Mouse (Mus musculus): ENCODE measurements at regions not wholly inside any gene's neighbourhood (a gene's known extent, or its start where the extent isn't known, plus 50 kb on each side); places are given as distances from the start of the nearest gene placed in this dataset.

DNA sequence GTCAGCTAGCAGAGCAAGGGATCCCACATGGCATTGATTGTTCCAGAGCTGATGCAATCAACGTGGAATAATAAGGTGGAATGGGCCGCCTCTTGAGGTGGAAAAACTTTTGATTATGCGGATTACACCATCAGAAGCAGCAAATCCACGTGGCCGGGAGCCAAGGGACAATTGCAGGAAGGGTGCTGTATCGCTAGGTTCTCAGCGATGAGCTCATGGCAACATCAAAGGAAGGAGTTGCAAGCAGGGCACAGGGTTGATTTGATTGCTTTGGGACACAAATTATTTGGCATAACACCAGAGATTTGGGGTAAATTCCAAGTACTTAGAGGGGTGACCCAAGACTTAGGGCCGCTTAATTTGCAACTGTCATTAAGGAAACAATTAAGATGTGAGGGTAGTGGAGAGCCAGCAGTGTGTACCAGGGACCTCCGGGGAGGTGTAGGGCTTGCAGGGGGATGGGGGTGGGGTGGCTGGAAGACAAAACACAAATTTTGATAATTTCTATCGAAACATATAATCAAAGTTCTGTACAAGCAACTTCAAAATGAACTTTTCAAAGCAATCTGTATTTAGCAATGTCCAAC lies 182.8 kb upstream of the Mpdz start:
- no peak for TF ChIP-seq CTCF (IDR thresholded peaks at IDR 0.05; ENCODE audit: low read depth)
- no peak overlapping the region for H3K4me3 ChIP-seq (ENCODE audit: low read depth, low read length)
- H3K27me3 ChIP-seq (replicated peaks; ENCODE audit: control insufficient read depth, insufficient read depth, low read length) = no peaks in the 10 kb centered on the region
- H3K4me2 ChIP-seq (replicated peaks; ENCODE audit: low read depth) = no peak overlapping the region
- WGBS = 63% methylated on average over 10 of the region's 10 CpGs
- H3K4me1 ChIP-seq (replicated peaks; ENCODE audit: control insufficient read depth, insufficient read depth, low read length) = no peaks in the 10 kb centered on the region
- H3K9me3 ChIP-seq (ENCODE audit: control insufficient read depth) = no peaks in the 10 kb centered on the region
- no peak for ATAC-seq
- no peak overlapping the region for H3K27ac ChIP-seq (ENCODE audit: low read depth, low read length)
- H3K9ac ChIP-seq (ENCODE audit: low read depth, low read length) = no peak overlapping the region
- no peaks in the 10 kb centered on the region for H3K36me3 ChIP-seq (ENCODE audit: control insufficient read depth, insufficient read depth)

DNA sequence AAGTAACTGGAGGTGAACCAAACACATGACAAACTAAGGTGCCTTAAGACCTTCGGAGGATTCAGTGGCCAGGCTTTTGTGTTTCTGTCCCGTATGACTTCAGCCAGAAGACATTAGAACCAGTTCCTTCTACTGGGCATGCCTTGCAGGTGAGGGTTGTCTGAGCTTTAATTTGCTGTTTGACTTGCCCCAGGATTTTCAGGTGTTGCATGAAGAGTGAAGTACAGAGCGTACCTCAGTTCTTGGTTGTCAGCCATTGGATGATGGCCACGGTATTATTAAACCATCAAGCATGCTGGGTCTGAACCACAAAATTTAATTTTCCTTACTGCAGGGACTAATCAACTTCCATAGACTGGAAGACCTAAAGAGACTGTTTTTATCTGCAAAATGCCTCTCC lies 181.5 kb upstream of the Mpdz start:
- H3K9ac ChIP-seq (ENCODE audit: low read depth, low read length) = no peak overlapping the region
- no peak for ATAC-seq
- no peaks in the 10 kb centered on the region for H3K9me3 ChIP-seq (ENCODE audit: control insufficient read depth)
- WGBS = 86% methylated on average over 4 of the region's 4 CpGs
- no peaks in the 10 kb centered on the region for H3K27me3 ChIP-seq (replicated peaks; ENCODE audit: control insufficient read depth, insufficient read depth, low read length)
- no peak overlapping the region for H3K4me2 ChIP-seq (replicated peaks; ENCODE audit: low read depth)
- H3K4me3 ChIP-seq (ENCODE audit: low read depth, low read length) = no peak overlapping the region
- no peaks in the 10 kb centered on the region for H3K4me1 ChIP-seq (replicated peaks; ENCODE audit: control insufficient read depth, insufficient read depth, low read length)
- no peaks in the 10 kb centered on the region for H3K36me3 ChIP-seq (ENCODE audit: control insufficient read depth, insufficient read depth)
- no peak for TF ChIP-seq CTCF (IDR thresholded peaks at IDR 0.05; ENCODE audit: low read depth)
- H3K27ac ChIP-seq (ENCODE audit: low read depth, low read length) = no peak overlapping the region

DNA sequence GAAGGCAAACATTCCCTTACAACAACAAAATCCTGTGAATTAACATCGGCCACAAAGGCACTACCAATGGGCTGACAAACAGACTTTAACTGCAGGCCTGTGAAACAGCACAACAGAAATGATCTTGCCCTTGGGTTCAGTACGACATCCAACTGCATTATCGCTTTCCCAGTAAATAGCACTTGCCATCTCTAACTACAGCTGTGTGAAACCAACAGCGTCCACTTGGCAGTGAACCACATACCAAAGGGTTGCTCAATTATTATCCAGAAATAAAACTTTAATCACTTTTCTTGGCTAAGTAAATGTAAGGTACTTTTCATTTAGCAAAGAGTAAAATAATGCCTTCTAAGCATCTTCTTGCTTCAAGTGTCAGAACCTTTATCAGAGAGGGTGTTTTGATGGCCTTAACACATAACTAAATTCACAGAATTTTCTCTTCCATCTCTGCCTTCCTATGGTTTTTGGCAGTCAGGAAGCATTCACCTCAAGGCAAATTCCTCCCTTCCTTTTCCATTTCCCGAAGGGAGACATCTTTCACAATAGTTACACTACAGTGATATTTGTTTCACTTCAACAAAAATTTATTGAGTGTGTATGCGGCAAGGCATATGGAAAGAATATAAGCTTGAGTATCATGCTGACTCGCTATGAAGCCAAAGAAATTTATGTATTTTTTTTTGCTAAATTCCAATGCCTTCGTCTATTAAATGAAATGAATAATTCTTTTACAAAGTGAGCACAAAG lies 178.9 kb upstream of the Mpdz start:
- ATAC-seq = no peak
- 78% methylated on average over 8 of the region's 8 CpGs for WGBS

DNA sequence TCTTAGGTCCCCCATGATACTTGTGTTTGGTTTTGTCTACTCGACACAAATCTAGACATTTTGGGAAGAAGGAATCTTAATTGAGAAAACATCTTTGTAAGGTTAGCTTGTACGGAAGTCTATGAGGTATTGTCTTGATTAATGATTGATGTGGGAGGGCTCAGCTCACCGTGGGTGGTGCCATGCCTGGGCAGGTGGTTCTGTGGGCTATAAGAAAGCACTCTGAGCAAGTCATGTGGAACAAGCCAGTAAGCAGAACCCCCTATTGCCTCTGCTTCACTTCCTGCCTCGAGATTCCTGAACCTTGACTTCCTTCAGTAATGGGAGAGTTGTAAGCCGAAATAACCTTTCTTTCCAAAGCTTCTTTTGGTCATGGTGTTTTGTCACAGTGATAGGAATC lies 174.6 kb upstream of the Mpdz start:
- 55% methylated on average over 5 of the region's 5 CpGs for WGBS
- TF ChIP-seq CTCF (IDR thresholded peaks at IDR 0.05; ENCODE audit: low read depth) = no peak
- Histone ChIP-seq H3K27me3 (replicated peaks; ENCODE audit: control insufficient read depth, insufficient read depth, low read length) (no peaks in the 10 kb centered on the region), H3K27ac (ENCODE audit: low read depth, low read length) (no peak overlapping the region), H3K9ac (ENCODE audit: low read depth, low read length) (no peak overlapping the region), H3K9me3 (ENCODE audit: control insufficient read depth) (no peaks in the 10 kb centered on the region), H3K4me3 (ENCODE audit: low read depth, low read length) (no peak overlapping the region), H3K4me2 (replicated peaks; ENCODE audit: low read depth) (no peak overlapping the region), H3K4me1 (replicated peaks; ENCODE audit: control insufficient read depth, insufficient read depth, low read length) (no peaks in the 10 kb centered on the region), H3K36me3 (ENCODE audit: control insufficient read depth, insufficient read depth) (no peaks in the 10 kb centered on the region)
- ATAC-seq = no peak

More for the DNA sequence above, 178.9 kb upstream of the Mpdz start:
- Histone ChIP-seq H3K36me3 (ENCODE audit: control insufficient read depth, insufficient read depth) (no peaks in the 10 kb centered on the region), H3K9ac (ENCODE audit: low read depth, low read length) (no peak overlapping the region), H3K4me2 (replicated peaks; ENCODE audit: low read depth) (no peak overlapping the region), H3K9me3 (ENCODE audit: control insufficient read depth) (no peaks in the 10 kb centered on the region), H3K27me3 (replicated peaks; ENCODE audit: control insufficient read depth, insufficient read depth, low read length) (no peaks in the 10 kb centered on the region), H3K27ac (ENCODE audit: low read depth, low read length) (no peak overlapping the region), H3K4me3 (ENCODE audit: low read depth, low read length) (no peak overlapping the region), H3K4me1 (replicated peaks; ENCODE audit: control insufficient read depth, insufficient read depth, low read length) (no peaks in the 10 kb centered on the region)
- TF ChIP-seq CTCF (IDR thresholded peaks at IDR 0.05; ENCODE audit: low read depth) = no peak

DNA sequence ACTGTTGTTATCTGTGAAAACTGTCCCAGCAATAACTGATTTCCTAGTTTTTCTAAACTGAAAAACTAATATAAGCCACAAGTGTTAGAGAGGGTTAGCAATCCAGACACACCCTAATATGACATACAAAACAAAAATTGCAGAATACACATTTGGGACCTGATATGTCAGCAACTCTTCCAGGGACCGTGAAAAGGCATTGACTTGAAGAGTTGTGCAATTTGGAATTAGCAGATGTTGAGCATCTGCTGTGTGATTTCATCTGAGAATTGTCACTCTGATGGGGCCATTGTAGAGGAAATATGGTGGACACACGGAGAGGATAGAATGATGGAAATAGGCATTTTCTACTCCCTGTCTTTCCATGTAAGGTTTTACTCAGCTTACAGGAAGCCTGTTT lies 168.6 kb upstream of the Mpdz start:
- no peak for TF ChIP-seq CTCF (IDR thresholded peaks at IDR 0.05; ENCODE audit: low read depth)
- Histone ChIP-seq H3K4me1 (replicated peaks; ENCODE audit: control insufficient read depth, insufficient read depth, low read length) (no peaks in the 10 kb centered on the region), H3K36me3 (ENCODE audit: control insufficient read depth, insufficient read depth) (no peaks in the 10 kb centered on the region), H3K4me3 (ENCODE audit: low read depth, low read length) (no peak overlapping the region), H3K9ac (ENCODE audit: low read depth, low read length) (no peak overlapping the region), H3K27ac (ENCODE audit: low read depth, low read length) (no peak overlapping the region), H3K9me3 (ENCODE audit: control insufficient read depth) (no peaks in the 10 kb centered on the region), H3K27me3 (replicated peaks; ENCODE audit: control insufficient read depth, insufficient read depth, low read length) (no peaks in the 10 kb centered on the region), H3K4me2 (replicated peaks; ENCODE audit: low read depth) (no peak overlapping the region)
- WGBS = 78% methylated on average over 2 of the region's 2 CpGs
- ATAC-seq = no peak

DNA sequence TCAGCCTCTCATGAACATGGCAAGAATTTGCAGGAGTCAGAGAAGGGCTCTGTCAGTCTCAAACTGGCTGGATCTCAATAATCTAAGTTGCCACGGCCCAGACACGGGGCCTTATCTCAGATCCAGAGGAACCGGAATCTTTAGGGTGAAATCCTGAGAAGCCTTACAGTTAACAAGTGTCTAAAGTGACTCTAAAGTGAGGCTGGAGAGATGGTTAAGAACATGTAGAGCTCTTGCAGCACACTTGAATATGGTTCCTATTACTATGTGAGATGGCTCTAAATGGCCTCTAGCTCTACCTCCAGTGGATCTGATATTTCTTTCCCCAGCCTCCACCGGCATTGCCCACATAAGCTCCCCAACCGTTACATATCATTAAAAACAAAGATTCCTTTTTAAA lies 157.8 kb upstream of the Mpdz start:
- H3K4me3 ChIP-seq (ENCODE audit: low read depth, low read length) = no peak overlapping the region
- no peaks in the 10 kb centered on the region for H3K9me3 ChIP-seq (ENCODE audit: control insufficient read depth)
- no peaks in the 10 kb centered on the region for H3K36me3 ChIP-seq (ENCODE audit: control insufficient read depth, insufficient read depth)
- no peak overlapping the region for H3K4me2 ChIP-seq (replicated peaks; ENCODE audit: low read depth)
- no peak for ATAC-seq
- no peaks in the 10 kb centered on the region for H3K27me3 ChIP-seq (replicated peaks; ENCODE audit: control insufficient read depth, insufficient read depth, low read length)
- WGBS = 92% methylated on average over 5 of the region's 5 CpGs
- TF ChIP-seq CTCF (IDR thresholded peaks at IDR 0.05; ENCODE audit: low read depth) = no peak
- no peak overlapping the region for H3K27ac ChIP-seq (ENCODE audit: low read depth, low read length)
- H3K9ac ChIP-seq (ENCODE audit: low read depth, low read length) = no peak overlapping the region
- H3K4me1 ChIP-seq (replicated peaks; ENCODE audit: control insufficient read depth, insufficient read depth, low read length) = no peaks in the 10 kb centered on the region
